Mouse (Mus musculus) central nervous system, embryonic 18 days (tissue): Measurements from ENCODE around the gene S100pbp. TPM values are rescaled to one million over a fixed set of nuclear protein-coding genes. Genes with fewer than 3 reads are reported as not detected.

ENCODE experiments used
- polyA plus RNA-seq: library from polyadenylated mRNA; depleted of rRNA; stranded (reverse); fragments of >200 nt; gene quantifications from 2 replicates; pipeline ENCODE4 v1.2.3, GENCODE M21; 2012; rRNA removed

The S100pbp gene
- polyA plus RNA-seq = 36.1 and 36.6 TPM in 2 replicates

DNA sequence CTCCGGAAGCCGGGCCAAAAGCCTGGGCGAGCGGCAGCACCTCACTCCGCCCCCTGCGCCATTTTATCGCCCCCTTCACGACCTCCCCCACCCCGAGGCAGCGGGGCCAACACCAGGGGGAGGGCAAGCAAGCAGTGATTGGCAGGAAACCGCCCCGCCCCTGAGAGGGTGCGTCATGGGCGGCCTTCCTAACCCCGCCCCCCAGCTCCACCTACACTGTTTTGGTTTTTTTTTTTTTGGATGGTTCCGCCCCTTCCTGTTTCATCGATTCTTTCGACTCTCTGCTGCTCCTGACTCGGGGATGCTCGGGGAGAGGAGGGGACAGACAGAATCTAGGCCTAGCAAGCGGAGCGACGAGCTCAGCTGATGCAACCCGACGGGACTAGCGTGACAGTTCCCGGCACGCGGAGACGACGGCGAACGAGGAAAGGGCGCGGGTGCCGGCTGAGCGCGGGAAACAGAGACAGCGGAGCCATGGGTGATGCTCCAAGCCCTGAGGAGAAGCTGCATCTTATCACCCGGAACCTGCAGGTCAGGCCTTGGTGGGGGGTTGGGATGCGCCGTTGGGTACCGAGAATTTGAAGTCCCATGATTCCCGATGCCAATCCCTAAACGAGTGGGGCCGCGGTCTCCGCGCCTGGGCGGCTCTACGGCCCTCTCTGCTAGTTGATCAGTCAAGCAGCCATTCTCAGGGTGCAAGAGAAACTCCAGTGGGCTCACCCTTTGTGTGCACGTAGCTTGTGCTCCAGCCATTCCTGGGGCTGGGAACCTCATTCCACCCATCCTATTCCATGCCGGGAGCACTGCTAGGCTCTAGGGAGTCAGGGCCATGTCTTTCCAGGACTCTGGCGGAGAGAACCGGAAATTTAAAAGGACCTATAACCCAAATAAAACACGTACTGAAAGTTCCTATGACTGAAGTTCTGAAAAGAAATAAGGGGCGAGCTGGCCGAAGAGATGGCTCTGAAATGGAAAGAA, at the start of gene S100pbp, which contains the start of gene Yars:
Gene S100pbp, minus strand, starts transcription at position 186 of the 978 bp plus-strand sequence.
Gene Yars, plus strand, starts transcription at position 219 of the 978 bp plus-strand sequence.

DNA sequence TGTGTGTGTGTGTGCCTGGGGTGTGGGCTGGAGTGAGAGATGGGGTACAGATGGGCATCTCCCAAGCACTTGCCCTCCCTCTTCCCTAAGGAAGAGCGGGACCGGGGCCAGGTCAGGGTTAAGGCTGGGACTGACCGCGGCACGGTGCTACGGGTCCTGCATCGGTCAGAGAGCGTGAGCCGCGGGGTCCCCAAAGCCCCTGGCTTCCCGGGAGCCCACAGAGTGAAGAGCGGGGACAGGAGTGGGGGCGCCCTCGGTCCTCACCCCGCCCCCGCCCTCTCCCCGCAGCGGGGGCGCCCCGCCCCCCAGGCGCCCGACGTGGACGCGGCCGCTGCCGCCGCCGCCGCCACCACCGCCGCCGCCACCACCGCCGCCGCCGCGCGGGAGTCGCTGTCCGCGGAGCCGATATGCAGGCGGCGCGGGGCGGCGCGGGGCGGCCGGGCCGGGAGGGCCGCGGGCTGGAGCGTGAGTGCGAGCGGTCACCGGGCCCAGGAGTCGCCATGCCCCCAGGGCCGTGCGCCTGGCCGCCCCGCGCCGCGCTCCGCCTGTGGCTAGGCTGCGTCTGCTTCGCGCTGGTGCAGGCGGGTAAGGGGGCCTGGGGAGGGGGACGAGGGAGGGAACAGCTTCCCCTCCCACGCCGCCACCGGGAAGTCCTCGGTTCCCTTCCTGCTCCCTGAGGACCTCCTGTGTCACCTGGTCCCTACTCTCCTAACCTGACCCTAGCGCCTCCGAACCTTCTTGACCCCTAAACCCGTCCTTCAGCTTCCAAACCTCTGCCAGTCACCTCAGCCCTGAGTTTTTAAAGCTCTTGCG, 52.7 kb downstream of the S100pbp start, which contains the start of gene Fndc5:
Gene Fndc5, plus strand, starts transcription at position 421 of the 813 bp plus-strand sequence.

DNA sequence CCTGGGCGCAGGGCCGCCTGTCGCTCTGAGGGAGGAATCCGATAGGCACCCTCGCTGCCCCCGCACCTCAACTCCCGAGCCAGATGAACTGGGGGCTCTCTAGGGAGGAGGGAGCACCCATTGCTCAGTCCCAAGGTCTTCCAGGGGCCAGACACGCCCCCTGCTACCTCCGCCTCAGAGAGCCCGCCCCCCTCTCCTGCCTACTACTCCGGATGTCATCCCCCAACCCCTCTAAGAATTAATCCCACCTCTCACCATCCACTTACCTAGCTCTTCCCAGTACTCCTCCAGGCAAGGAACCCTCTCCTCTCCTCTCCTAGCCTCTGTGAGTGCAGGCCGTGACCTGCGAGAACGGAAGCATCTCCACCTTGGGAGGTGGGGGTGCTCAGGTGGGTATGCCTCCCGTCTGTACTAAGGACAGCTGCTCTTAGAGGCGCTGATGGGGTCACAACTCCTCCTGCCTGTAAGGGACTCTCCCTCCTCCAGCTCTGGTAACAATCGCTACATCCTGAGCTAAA, 67.9 kb downstream of the S100pbp start, which contains the start of gene Hpca:
Gene Hpca, minus strand, starts transcription at position 468 of the 518 bp plus-strand sequence.

DNA sequence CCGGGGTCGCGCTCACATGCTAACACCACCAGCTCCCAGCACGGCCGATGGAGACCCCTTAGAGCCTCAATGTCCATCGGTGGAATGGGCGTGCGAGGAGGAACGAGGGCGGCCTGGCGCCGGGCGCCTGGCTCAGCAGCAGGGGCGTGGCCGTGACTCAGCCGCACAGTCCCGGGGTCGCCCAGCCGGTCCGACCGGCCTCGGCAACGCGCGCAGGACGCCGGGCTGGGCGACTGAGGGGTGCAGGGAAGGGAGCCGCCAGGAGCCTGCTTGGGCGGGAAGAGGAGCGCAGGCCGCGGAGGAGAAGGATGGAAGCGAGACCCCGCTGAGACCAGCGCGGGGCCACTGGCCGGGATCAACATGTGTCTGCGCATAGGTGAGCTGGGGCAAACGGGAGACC, 84.2 kb downstream of the S100pbp start, which contains the start of gene Tmem54:
Gene Tmem54, plus strand, starts transcription at position 193 of the 400 bp plus-strand sequence.

Other genes with a start within 250 kb of the S100pbp start
- gene Azin2, start 227.3 kb downstream of the S100pbp start, polyA plus RNA-seq = 14.8 and 16.7 TPM in 2 replicates
- gene Ak2, start 197.8 kb downstream of the S100pbp start, polyA plus RNA-seq = 56.6 and 59.4 TPM in 2 replicates
- gene Rnf19b, start 131.5 kb downstream of the S100pbp start, polyA plus RNA-seq = 86.3 and 90.2 TPM in 2 replicates
- gene Tmem54, start 84.2 kb downstream of the S100pbp start, polyA plus RNA-seq = 0.20 and 0.70 TPM in 2 replicates
- 140 and 145 TPM in 2 replicates for gene Hpca, start 67.7 kb downstream of the S100pbp start, polyA plus RNA-seq
- gene Fndc5, start 52.7 kb downstream of the S100pbp start, polyA plus RNA-seq = 9.8 and 12.3 TPM in 2 replicates
- 76.6 and 79.1 TPM in 2 replicates for gene Yars, start within 50 bp of the S100pbp start, polyA plus RNA-seq
- gene C77080, start 71.7 kb upstream of the S100pbp start, polyA plus RNA-seq = 9.1 and 9.4 TPM in 2 replicates
- gene Sync, start 97.9 kb upstream of the S100pbp start, polyA plus RNA-seq = 0.74 and 1.4 TPM in 2 replicates
- gene Rbbp4, start 145.6 kb upstream of the S100pbp start, polyA plus RNA-seq = 104 and 107 TPM in 2 replicates
- gene Zbtb8os, start 146.0 kb upstream of the S100pbp start, polyA plus RNA-seq = 18.9 and 20.1 TPM in 2 replicates
- gene Zbtb8a, start 188.4 kb upstream of the S100pbp start, polyA plus RNA-seq = 19.4 and 19.8 TPM in 2 replicates